20 mouse cellular contexts compared by ENCODE assay signal in genomic region chr5:136779946-136780345, GRCm38 (mm10).
"Had no signal": no experiment of that assay in that cellular context is flagged by ENCODE, and none has a peak within 500 bp of the region (broad histone marks: within the 10 kb centered on the region; RNA-seq: fewer than 3 reads in every experiment).

No protein-coding gene starts in this region.

- H3K27ac ChIP-seq: gastrocnemius, adult 2 months; heart, embryonic 10.5 days; hindbrain, embryonic 10.5 days; hindbrain, embryonic 12.5 days; hindbrain, embryonic 14.5 days; intestine, embryonic 15.5 days; kidney, embryonic 15.5 days; kidney, postnatal 0 days; layer of hippocampus, adult 2 months; left cerebral cortex, adult 2 months; limb, embryonic 10.5 days; limb, embryonic 12.5 days; liver, embryonic 13.5 days; liver, embryonic 15.5 days had no signal

- H3K4me1 ChIP-seq: hindbrain, embryonic 10.5 days; hindbrain, embryonic 12.5 days; intestine, embryonic 15.5 days; liver, embryonic 13.5 days; liver, embryonic 15.5 days had no signal

- H3K4me3 ChIP-seq: gastrocnemius, adult 2 months; heart, embryonic 10.5 days; heart, embryonic 12.5 days; hindbrain, embryonic 10.5 days; hindbrain, embryonic 12.5 days; intestine, embryonic 15.5 days; kidney, embryonic 15.5 days; layer of hippocampus, adult 2 months; left cerebral cortex, adult 2 months; limb, embryonic 10.5 days; limb, embryonic 12.5 days; liver, embryonic 13.5 days; liver, embryonic 15.5 days had no signal

- DNase-seq: gastrocnemius, postnatal 25 days; liver, embryonic 13.5 days had no signal

- H3K4me2 ChIP-seq: heart, embryonic 12.5 days; hindbrain, embryonic 12.5 days; hindbrain, embryonic 14.5 days; intestine, embryonic 15.5 days; kidney, embryonic 15.5 days; limb, embryonic 12.5 days; liver, embryonic 11.5 days; liver, embryonic 13.5 days; liver, embryonic 15.5 days had no signal

- ATAC-seq: hindbrain, embryonic 16.5 days; inflammation-experienced regulatory T-cells, adult 6 months; intestine, embryonic 15.5 days; intestine, postnatal 0 days had no signal

- H3K9me3 ChIP-seq: heart, embryonic 10.5 days; kidney, embryonic 15.5 days; limb, embryonic 10.5 days; liver, embryonic 13.5 days; liver, embryonic 15.5 days had no signal

- H3K9ac ChIP-seq: heart, embryonic 12.5 days; hindbrain, embryonic 12.5 days; hindbrain, embryonic 14.5 days; intestine, embryonic 15.5 days; kidney, embryonic 15.5 days; limb, embryonic 12.5 days; liver, embryonic 13.5 days; liver, embryonic 15.5 days had no signal

- H3K27me3 ChIP-seq: heart, embryonic 12.5 days; hindbrain, embryonic 12.5 days; intestine, embryonic 15.5 days; kidney, embryonic 15.5 days; limb, embryonic 12.5 days; liver, embryonic 13.5 days; liver, embryonic 15.5 days had no signal

- H3K36me3 ChIP-seq: heart, embryonic 10.5 days; heart, embryonic 12.5 days; hindbrain, embryonic 10.5 days; hindbrain, embryonic 12.5 days; intestine, embryonic 15.5 days; liver, embryonic 13.5 days; liver, embryonic 15.5 days had no signal
